Mouse (Mus musculus): Measurements from ENCODE around the gene Tmc3. TPM values are rescaled to one million over a fixed set of nuclear protein-coding genes. Genes with fewer than 3 reads are reported as not detected.

Tmc3 gene
- total and polyA plus RNA-seq, 3 experiments = 0.71 TPM; not detected in 2

DNA sequence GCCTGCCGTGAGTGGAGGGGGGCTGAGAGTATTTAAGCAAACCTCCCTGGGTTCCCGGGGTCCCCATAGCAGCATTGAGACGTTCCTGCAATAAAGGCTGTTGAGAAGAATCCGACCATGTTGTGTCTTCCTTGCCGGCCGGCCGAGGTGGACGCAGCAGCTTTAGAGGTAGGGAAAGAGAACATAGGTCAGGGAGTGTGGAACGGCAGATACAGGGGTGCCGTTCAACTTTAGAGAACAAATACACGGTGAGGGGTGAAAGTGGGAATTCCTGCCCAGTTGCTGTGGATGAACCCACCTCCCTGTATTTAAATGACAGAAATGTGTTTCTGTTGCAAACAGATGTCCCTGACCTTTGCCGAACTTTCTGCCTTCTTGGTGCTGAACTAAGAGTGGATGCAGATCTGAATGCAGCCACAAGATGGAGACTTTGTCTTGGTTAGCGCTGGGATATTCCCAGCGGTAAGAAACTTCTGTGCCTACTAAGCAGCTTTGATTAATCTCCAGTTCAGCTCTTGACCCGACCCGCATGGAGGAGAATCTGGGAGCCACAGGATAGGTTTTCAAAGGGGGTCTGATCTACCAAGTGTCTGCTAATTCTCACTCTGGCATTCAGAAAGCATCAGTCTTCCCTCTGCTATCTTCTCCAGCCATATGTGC is 16.8 kb upstream of the Tmc3 start:
- Histone ChIP-seq H3K4me1 (ENCODE audit: insufficient read depth, low read depth, low read length) (no peaks in the 10 kb centered on the region), H3K4me3 (ENCODE audit: low read depth, low read length) (no peak overlapping the region), H3K27me3 (ENCODE audit: insufficient read depth, low read length) (peaks cover 3% of the 10 kb centered on the region; the same call in 1 of the 2 replicates), H3K9me3 (replicated peaks) (no peaks in the 10 kb centered on the region), H3K36me3 (replicated peaks) (no peaks in the 10 kb centered on the region)
- no peak for TF ChIP-seq TAL1 (conservative IDR thresholded peaks at IDR 0.05; ENCODE audit: low read depth, low read length)
- no peak for TF ChIP-seq POLR2AphosphoS5 (IDR thresholded peaks at IDR 0.05; ENCODE audit: insufficient replicate concordance, low read depth, low read length)
- ATAC-seq (ENCODE audit: extremely low read depth, insufficient number of reproducible peaks, low FRiP score, poor library complexity, severe bottlenecking) = no peak
- no peak for DNase-seq (ENCODE audit: low spot score)

DNA sequence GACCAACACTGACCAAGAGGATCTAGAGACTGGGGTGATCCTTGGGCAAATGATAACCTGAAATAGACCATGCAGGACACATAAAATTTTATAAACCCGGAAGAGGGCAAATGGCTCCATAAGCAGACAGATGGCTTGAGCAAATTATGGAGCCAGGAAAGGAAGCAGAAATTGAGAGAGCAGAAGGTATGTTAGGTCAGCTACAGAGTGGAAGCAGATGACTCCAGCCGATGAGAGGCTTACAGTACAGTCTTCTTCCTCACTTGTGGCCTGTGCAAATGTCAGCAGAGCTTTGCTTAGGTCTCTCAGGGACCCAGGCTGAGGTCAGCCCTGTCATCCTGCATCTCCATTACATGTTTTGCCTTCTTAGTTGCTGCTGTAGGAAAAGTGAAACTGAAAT is 15.9 kb upstream of the Tmc3 start:
- H3K4me3 ChIP-seq (ENCODE audit: low read depth, low read length) = no peak overlapping the region
- peaks cover 3% of the 10 kb centered on the region; the same call in 1 of the 2 replicates for H3K27me3 ChIP-seq (ENCODE audit: insufficient read depth, low read length)
- no peaks in the 10 kb centered on the region for H3K4me1 ChIP-seq (ENCODE audit: insufficient read depth, low read depth, low read length)

DNA sequence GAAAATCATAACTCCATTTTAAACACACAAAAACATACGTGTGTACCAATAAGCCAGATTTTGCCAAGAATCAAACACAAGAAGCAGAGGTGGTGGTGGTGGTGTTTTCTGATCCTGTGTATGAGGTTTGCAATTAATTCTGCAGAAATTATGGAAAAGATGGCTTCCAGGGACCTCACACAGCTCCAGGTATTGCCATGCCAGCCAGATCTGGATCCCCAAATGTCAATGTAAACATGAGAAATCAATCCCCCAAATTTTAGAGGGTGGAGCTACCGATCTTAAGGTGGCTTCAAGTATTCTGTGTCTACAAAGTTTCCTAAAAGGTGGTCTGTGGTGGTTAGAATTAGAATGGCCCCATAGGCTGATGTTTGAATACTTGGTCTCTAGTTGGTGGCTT is 15.3 kb upstream of the Tmc3 start:
- no peak overlapping the region for H3K4me3 ChIP-seq (ENCODE audit: low read depth, low read length)
- DNase-seq (ENCODE audit: low spot score) = no peak
- H3K36me3 ChIP-seq (replicated peaks) = no peaks in the 10 kb centered on the region

More for the DNA sequence above, 15.9 kb upstream of the Tmc3 start:
- DNase-seq (ENCODE audit: low spot score) (no peak), ATAC-seq (ENCODE audit: extremely low read depth, insufficient number of reproducible peaks, low FRiP score, poor library complexity, severe bottlenecking) (no peak)
- Histone ChIP-seq H3K9me3 (replicated peaks) (no peaks in the 10 kb centered on the region), H3K36me3 (replicated peaks) (no peaks in the 10 kb centered on the region)
- TF ChIP-seq GATA1 (IDR thresholded peaks at IDR 0.05; ENCODE audit: borderline replicate concordance, low read length) (no peak), POLR2AphosphoS5 (IDR thresholded peaks at IDR 0.05; ENCODE audit: insufficient replicate concordance, low read depth, low read length) (no peak), GATA2 (IDR thresholded peaks at IDR 0.05; ENCODE audit: borderline replicate concordance, low read depth, low read length) (no peak), TAL1 (conservative IDR thresholded peaks at IDR 0.05; ENCODE audit: low read depth, low read length) (no peak), CTCF (IDR thresholded peaks at IDR 0.05; ENCODE audit: low read depth, low read length) (no peak)

GRCm38 (mm10) chr7:83571077-83571476 is 13.7 kb upstream of the Tmc3 start:
- ATAC-seq (ENCODE audit: extremely low read depth, insufficient number of reproducible peaks, low FRiP score, poor library complexity, severe bottlenecking) = no peak
- TF ChIP-seq GATA2 (IDR thresholded peaks at IDR 0.05; ENCODE audit: borderline replicate concordance, low read depth, low read length) (no peak), CTCF (IDR thresholded peaks at IDR 0.05; ENCODE audit: low read depth, low read length) (no peak), GATA1 (IDR thresholded peaks at IDR 0.05; ENCODE audit: borderline replicate concordance, low read length) (no peak), POLR2AphosphoS5 (IDR thresholded peaks at IDR 0.05; ENCODE audit: insufficient replicate concordance, low read depth, low read length) (no peak), TAL1 (conservative IDR thresholded peaks at IDR 0.05; ENCODE audit: low read depth, low read length) (no peak)
- H3K36me3 ChIP-seq (replicated peaks) = no peaks in the 10 kb centered on the region
- no peaks in the 10 kb centered on the region for H3K4me1 ChIP-seq (ENCODE audit: insufficient read depth, low read depth, low read length)
- no peak for DNase-seq (ENCODE audit: low spot score)
- peaks cover 3% of the 10 kb centered on the region; the same call in 1 of the 2 replicates for H3K27me3 ChIP-seq (ENCODE audit: insufficient read depth, low read length)
- no peak overlapping the region for H3K4me3 ChIP-seq (ENCODE audit: low read depth, low read length)
- H3K9me3 ChIP-seq (replicated peaks) = no peaks in the 10 kb centered on the region

More for the DNA sequence above, 15.3 kb upstream of the Tmc3 start:
- Histone ChIP-seq H3K27me3 (ENCODE audit: insufficient read depth, low read length) (peaks cover 3% of the 10 kb centered on the region; the same call in 1 of the 2 replicates), H3K9me3 (replicated peaks) (no peaks in the 10 kb centered on the region), H3K4me1 (ENCODE audit: insufficient read depth, low read depth, low read length) (no peaks in the 10 kb centered on the region)
- no peak for TF ChIP-seq POLR2AphosphoS5 (IDR thresholded peaks at IDR 0.05; ENCODE audit: insufficient replicate concordance, low read depth, low read length)
- no peak for TF ChIP-seq TAL1 (conservative IDR thresholded peaks at IDR 0.05; ENCODE audit: low read depth, low read length)
- TF ChIP-seq GATA1 (IDR thresholded peaks at IDR 0.05; ENCODE audit: borderline replicate concordance, low read length) = no peak
- TF ChIP-seq CTCF (IDR thresholded peaks at IDR 0.05; ENCODE audit: low read depth, low read length) = no peak
- TF ChIP-seq GATA2 (IDR thresholded peaks at IDR 0.05; ENCODE audit: borderline replicate concordance, low read depth, low read length) = no peak
- no peak for ATAC-seq (ENCODE audit: extremely low read depth, insufficient number of reproducible peaks, low FRiP score, poor library complexity, severe bottlenecking)

DNA sequence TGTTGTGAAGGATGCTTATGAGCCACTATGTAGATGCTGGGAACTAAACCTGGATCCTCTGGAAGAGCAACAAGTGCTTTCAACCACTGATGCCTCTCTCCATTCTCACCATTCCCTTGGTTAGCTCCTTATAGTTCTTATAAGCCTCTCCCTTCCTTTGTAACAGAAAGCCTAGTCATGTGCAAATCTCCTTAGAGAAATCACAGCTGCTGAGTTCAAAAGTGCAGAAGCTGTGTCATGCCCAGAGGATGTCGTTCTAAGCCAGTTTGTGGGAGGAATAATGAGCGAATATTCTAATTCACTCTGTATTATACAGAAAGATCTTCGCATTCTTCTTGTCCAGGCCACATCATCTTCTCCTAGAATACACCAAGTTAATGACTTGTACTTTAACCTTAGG is 12.8 kb upstream of the Tmc3 start:
- TF ChIP-seq CTCF (IDR thresholded peaks at IDR 0.05; ENCODE audit: low read depth, low read length) = no peak
- no peak for TF ChIP-seq POLR2AphosphoS5 (IDR thresholded peaks at IDR 0.05; ENCODE audit: insufficient replicate concordance, low read depth, low read length)
- TF ChIP-seq TAL1 (conservative IDR thresholded peaks at IDR 0.05; ENCODE audit: low read depth, low read length) = no peak
- TF ChIP-seq GATA1 (IDR thresholded peaks at IDR 0.05; ENCODE audit: borderline replicate concordance, low read length) = no peak
- Histone ChIP-seq H3K9me3 (replicated peaks) (no peaks in the 10 kb centered on the region), H3K4me3 (ENCODE audit: low read depth, low read length) (no peak overlapping the region), H3K27me3 (ENCODE audit: insufficient read depth, low read length) (peaks cover 3% of the 10 kb centered on the region; the same call in 1 of the 2 replicates), H3K4me1 (ENCODE audit: insufficient read depth, low read depth, low read length) (no peaks in the 10 kb centered on the region), H3K36me3 (replicated peaks) (no peaks in the 10 kb centered on the region)
- DNase-seq (ENCODE audit: low spot score) (no peak), ATAC-seq (ENCODE audit: extremely low read depth, insufficient number of reproducible peaks, low FRiP score, poor library complexity, severe bottlenecking) (no peak)

- no peaks in the 10 kb centered on the region for H3K36me3 ChIP-seq (replicated peaks)
- no peak for TF ChIP-seq GATA2 (IDR thresholded peaks at IDR 0.05; ENCODE audit: borderline replicate concordance, low read depth, low read length)
- no peak for TF ChIP-seq POLR2AphosphoS5 (IDR thresholded peaks at IDR 0.05; ENCODE audit: insufficient replicate concordance, low read depth, low read length)
- no peak for TF ChIP-seq CTCF (IDR thresholded peaks at IDR 0.05; ENCODE audit: low read depth, low read length)
- TF ChIP-seq GATA1 (IDR thresholded peaks at IDR 0.05; ENCODE audit: borderline replicate concordance, low read length) = no peak
- TF ChIP-seq TAL1 (conservative IDR thresholded peaks at IDR 0.05; ENCODE audit: low read depth, low read length) = no peak
- no peaks in the 10 kb centered on the region for H3K4me1 ChIP-seq (ENCODE audit: insufficient read depth, low read depth, low read length)
- ATAC-seq (ENCODE audit: extremely low read depth, insufficient number of reproducible peaks, low FRiP score, poor library complexity, severe bottlenecking) (no peak), DNase-seq (ENCODE audit: low spot score) (no peak)
- no peaks in the 10 kb centered on the region for H3K9me3 ChIP-seq (replicated peaks)
- H3K27me3 ChIP-seq (ENCODE audit: insufficient read depth, low read length) = peaks cover 3% of the 10 kb centered on the region; the same call in 1 of the 2 replicates
- H3K4me3 ChIP-seq (ENCODE audit: low read depth, low read length) = no peak overlapping the region
Observed at GRCm38 (mm10) chr7:83572451-83572850, 12.3 kb upstream of the Tmc3 start.
